Mouse (Mus musculus) olfactory bulb, adult 2 months (tissue): ENCODE data around the gene Snx6.

ENCODE experiments used
- CTCF ChIP-seq: fragments of 200-500 bp; IDR thresholded peaks from 2 replicates; pipeline ENCODE4 v1.5.1; 2012; ENCODE audit warnings: low read depth, mild to moderate bottlenecking, low read length, moderate library complexity; ENCODE audit not compliant: insufficient read depth
- POLR2A ChIP-seq: fragments of 200-500 bp; IDR thresholded peaks from 2 replicates; pipeline ENCODE4 v1.6.1; 2012; ENCODE audit warnings: mild to moderate bottlenecking, low read depth, low read length, moderate library complexity; ENCODE audit not compliant: insufficient read depth

DNA sequence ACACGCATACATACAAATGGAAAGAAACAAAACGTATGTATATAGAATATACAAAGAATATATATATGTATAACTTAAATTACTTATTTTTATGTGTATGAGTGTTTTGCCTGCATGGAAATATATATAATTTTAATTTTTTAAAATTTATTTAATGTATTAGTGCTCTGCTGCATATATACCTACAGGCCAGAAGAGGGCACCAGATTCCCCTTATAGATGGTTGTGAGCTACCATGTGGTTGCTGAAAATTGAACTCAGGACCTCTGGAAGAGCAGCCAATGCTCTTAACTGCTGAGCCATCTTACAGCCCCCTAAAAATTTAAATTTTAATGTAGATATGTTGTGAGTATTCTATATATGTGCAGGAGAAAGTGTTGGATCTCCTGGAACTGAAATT lies 36.7 kb downstream of the Snx6 start:
- TF ChIP-seq CTCF (no peak), POLR2A (no peak)
